Mouse (Mus musculus): Measurements from ENCODE around the gene Xpnpep1. TPM values are rescaled to one million over a fixed set of nuclear protein-coding genes. Genes with fewer than 3 reads are reported as not detected.

Xpnpep1 gene
- total RNA-seq, 4 experiments from 2014 or later, result 52.4 to 81.0 (median 72.0) TPM

- no peak for DNase-seq (ENCODE audit: low spot score)
These were observed 37.6 kb downstream of the Xpnpep1 start for GRCm38 (mm10) chr19:53002166-53003095.

DNA sequence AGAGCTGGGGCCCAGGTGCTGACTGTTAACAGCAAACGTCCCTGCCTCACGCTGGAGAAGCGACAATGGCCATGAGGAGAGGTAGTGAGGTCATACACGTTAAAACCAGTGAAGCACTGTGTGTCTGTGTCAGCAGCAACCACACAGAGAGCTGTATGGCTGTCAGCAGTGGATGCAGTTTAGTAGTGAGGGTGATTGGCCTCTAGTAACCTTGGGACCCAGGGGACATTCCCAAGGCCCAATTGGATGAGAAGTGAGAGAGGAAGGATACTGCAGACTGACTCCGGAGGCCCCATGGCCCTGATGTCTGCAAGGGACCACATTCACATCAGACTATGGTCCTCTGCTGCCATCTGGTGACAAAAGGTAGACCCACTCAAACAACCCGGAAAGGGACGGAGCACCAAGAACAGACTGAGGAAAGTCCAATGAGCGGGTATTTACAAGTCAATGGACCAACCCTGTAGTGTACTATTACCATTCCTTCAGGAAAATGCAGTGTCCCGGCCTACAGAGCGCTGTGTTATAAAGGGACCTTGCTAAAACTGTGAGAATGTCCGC is 47.1 kb downstream of the Xpnpep1 start:
- no peak for DNase-seq (ENCODE audit: low spot score)

- no peak for DNase-seq (ENCODE audit: low spot score)
These were observed 48.1 kb downstream of the Xpnpep1 start for GRCm38 (mm10) chr19:52991924-52992323.

DNA sequence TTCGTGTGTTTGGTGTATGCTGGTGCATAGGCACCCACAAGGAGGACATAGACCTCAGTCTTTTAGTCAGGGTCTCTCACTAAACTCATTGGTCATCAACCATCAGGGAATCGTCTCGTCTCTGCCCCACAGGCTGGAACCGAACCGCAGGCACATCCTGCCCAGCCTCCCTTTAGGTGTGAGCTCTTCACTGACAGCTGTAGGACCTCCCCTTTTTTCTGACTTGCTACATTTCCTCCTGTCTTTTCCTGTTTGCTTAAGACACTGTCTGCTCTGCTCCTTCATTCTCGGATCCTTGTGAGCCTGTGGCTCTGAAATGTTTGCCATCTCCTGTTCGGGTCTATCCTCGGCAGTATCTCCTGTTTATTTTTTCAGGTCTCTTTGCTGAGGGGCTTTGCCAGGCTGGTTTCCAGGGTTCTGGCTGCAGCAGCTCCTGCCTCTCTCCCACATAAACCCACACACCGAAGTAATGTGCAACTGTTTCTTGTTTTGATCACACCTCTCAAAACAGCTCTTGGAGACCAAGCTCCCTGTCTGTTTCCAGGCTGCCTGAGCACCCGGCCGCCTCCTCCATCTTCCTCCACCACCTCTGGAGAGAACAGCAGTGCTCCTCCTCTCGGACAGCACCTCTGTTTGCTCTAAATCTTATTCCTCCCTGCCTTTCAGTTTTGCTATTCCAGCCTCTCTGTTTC is 60.8 kb downstream of the Xpnpep1 start:
- no peak for DNase-seq (ENCODE audit: low spot score)

DNA sequence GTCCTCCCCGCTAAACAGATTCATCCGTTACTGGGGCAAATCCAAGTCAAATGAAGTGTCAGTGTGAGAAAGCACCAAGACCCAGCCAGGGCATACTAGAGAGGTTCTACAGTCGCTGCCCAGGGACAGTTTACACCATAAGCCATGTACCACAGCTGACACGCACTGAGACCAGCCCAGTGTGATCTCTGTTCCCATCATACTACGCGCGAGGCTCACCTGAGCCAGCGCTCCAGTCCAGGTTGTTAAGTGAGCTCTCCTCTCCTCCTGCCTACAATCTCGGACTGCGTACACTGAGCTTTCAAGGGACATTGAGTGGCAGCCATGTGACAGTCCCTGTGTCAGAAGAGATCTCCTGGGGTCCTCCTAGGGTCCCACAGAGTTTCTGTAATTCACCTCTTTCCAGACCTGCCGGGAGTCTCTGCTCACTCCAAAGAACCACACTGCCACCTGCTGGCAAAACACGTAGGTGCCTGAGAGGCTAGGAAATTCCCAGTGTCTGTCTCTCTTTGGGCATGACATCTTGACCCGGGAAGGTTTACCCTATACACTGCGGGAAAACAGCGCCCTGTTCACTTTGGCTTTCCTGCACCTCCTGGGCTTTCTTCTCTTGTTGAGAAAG is 64.3 kb downstream of the Xpnpep1 start:
- peak; percentile 42 for DNase-seq (ENCODE audit: low spot score)

DNA sequence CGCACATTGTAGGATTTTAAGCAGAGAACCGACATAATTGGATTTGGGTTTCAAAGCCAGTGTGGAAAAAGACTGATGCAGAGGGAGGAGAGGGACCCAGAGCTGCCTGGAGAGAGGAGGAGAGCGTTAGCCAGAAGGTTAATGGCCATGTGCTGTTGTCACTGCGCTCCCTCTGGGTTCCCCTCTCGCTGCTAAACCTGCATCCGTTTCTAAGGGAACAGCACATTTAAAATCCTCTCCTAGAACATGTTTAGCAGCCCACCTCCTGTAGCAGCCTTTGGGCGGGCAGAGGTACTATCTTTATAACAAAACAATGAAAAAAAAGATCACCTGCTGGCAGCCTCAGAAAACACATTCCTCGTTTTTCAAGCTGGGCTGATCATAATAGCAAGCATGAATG is 73.7 kb downstream of the Xpnpep1 start:
- no peak for DNase-seq (ENCODE audit: low spot score)

DNA sequence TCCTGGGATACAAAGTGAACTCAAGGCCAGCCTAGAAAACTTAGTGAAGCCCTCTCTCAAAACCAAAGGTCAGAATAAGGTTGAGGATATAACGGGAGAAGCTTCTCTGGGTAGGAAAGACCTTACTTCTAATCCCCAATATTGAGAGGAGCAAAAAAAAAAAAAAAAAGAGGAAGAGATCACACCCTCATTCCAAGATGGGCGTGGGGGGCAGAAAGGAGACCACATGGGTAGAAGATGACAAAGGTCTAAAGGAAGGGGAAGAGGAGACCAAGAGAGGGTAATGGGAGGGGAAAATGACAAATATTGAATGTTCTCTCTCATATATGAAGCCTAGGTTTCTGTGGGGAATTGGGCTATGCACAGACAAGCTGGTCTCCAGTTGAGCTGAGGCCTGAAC is 77.3 kb downstream of the Xpnpep1 start:
- no peak for DNase-seq (ENCODE audit: low spot score)

- peak; percentile 15 for DNase-seq (ENCODE audit: low spot score)
These were observed 117.1 kb downstream of the Xpnpep1 start for GRCm38 (mm10) chr19:52922678-52923495.

DNA sequence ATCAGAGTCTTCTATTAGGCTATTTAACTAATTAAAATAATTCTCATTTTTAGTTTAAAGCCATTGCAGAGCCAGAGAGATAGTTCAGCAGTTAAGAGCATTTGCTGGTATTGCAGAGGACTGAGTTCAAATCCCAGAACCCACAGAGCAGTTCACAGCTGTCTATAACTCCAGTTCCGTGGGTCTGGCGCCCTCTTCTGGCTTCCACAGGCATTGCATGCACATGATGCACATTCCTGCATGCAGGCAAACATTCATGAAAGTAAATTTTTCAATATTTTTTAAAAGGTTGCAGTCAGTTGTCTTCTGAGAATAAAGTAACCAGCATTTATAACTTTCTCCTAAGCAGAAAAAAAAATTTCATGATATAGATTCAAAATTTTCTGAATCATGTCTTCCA is 135.8 kb downstream of the Xpnpep1 start:
- DNase-seq (ENCODE audit: low spot score), result no peak

DNA sequence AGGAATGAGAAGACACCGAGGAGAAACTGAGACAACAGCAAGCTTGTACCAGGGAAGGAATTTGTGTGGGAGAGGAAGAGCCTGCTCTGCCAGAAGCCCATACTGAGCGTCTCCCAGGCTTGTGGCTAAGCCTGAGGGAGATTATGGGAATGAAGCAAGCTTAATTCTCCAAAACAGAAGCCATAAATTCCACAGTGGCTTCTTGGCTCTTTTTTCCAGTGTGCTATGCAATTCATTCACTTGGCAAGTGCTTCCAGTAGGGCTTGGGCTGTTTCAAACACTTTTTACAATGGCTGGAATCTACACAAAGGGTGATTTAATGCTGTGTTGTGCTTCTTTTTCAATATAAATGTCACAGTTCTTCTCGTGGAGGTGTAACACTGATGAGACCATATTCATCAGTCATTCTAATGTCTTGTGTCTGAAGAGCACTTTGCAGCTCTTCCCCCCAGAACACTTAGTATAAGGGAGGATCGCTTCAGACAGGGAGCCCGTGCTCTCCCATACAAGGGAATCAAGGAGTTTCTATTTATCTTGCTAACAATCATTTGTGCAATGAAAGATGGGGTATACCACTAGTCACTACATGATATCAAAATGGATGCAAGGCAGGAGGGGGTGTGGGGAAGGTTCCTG is 148.1 kb downstream of the Xpnpep1 start:
- no peak for DNase-seq (ENCODE audit: low spot score)

Small RNA genes within 50 kb of the gene (microRNA-seq; reads per million reads assigned to microRNA genes)
- gene Mir6407, result not detected

Other genes with a start within 250 kb of the Xpnpep1 start
- 10 to 100 TPM; 35.7 to 51.4 (median 39.9) TPM for gene Add3, start 100.2 kb upstream of the Xpnpep1 start, total RNA-seq (2022)